Mouse (Mus musculus) midbrain, embryonic 16.5 days (tissue): ENCODE measurements at regions not wholly inside any gene's neighbourhood (a gene's known extent, or its start where the extent isn't known, plus 50 kb on each side); places are given as distances from the start of the nearest gene placed in this dataset.

Source experiments
- ATAC-seq: fragments of 200-750 bp; cut with Nextera tagmentation; 2 replicates; pipeline ENCODE4 v1.8.0; 2017; ENCODE audit warnings: moderate TSS enrichment
- H3K27ac ChIP-seq: fragments of 300-500 bp; sonication (generic); 2 replicates; pipeline ENCODE4 v1.5.1; 2014; ENCODE audit warnings: mild to moderate bottlenecking, low read length, mixed read lengths
- H3K27me3 ChIP-seq: fragments of 300-500 bp; sonication (generic); 2 replicates; pipeline ENCODE4 v1.6.1; 2014; ENCODE audit warnings: low read depth, low read length, mixed read lengths; ENCODE audit not compliant: control insufficient read depth, insufficient read depth
- H3K36me3 ChIP-seq: fragments of 300-500 bp; sonication (generic); 2 replicates; pipeline ENCODE4 v1.6.1; 2014; ENCODE audit warnings: mild to moderate bottlenecking, low read length, moderate library complexity, mixed read lengths; ENCODE audit not compliant: control insufficient read depth, insufficient read depth
- H3K4me1 ChIP-seq: fragments of 300-500 bp; sonication (generic); 2 replicates; pipeline ENCODE4 v1.6.1; 2014; ENCODE audit warnings: mild to moderate bottlenecking, low read length, mixed read lengths; ENCODE audit not compliant: control insufficient read depth, insufficient read depth
- H3K4me2 ChIP-seq: fragments of 300-500 bp; sonication (generic); 2 replicates; pipeline ENCODE4 v1.6.1; 2014; ENCODE audit warnings: mild to moderate bottlenecking, low read length, mixed read lengths
- H3K4me3 ChIP-seq: fragments of 300-500 bp; sonication (generic); 2 replicates; pipeline ENCODE4 v1.5.1; 2014; ENCODE audit warnings: low read depth, mild to moderate bottlenecking, low read length, moderate library complexity, mixed read lengths
- H3K9ac ChIP-seq: fragments of 300-500 bp; sonication (generic); 2 replicates; pipeline ENCODE4 v1.6.1; 2014; ENCODE audit warnings: low read depth, low read length, mixed read lengths
- H3K9me3 ChIP-seq: fragments of 300-500 bp; sonication (generic); replicated peaks from 2 replicates; pipeline ENCODE4 v1.6.1; 2014; ENCODE audit warnings: mild to moderate bottlenecking, low read length, mixed read lengths; ENCODE audit not compliant: control insufficient read depth, poor library complexity, severe bottlenecking
- WGBS: fragments of 180-500 bp; shearing (Covaris S2); extraction: QIAGEN DNeasy Blood & Tissue Kit; methylation state at CpG from one replicate; pipeline ENCODE4 v1.1.7; 2014; 5-methylcytosine and 5-hydroxymethylcytosine counted together

DNA sequence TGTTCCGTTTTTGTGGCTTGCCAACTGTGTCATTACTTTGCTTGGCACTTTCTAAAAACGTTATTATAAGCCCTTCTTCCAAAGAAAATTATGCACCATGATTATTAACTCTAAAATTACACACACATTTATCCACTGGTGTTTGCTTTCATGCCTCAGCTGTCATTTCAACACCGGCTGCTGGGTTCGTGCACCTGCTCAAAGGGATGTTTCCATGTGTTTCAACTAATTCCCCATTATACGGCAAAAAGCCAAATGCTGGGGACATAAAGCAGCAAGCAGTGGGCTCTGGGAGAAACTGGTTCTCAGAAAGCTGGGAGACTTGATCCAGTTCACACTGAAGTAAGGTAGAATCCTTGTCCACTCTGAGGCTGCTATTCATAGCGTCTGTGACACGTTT lies 479.0 kb downstream of the Cdh26 start:
- Histone ChIP-seq H3K36me3 (no peaks in the 10 kb centered on the region), H3K27me3 (no peaks in the 10 kb centered on the region), H3K4me3 (no peak overlapping the region), H3K27ac (no peak overlapping the region), H3K9me3 (no peaks in the 10 kb centered on the region), H3K4me1 (no peaks in the 10 kb centered on the region), H3K4me2 (no peak overlapping the region), H3K9ac (no peak overlapping the region)
- ATAC-seq = no peak
- WGBS = 70% methylated on average over 7 of the region's 7 CpGs

DNA sequence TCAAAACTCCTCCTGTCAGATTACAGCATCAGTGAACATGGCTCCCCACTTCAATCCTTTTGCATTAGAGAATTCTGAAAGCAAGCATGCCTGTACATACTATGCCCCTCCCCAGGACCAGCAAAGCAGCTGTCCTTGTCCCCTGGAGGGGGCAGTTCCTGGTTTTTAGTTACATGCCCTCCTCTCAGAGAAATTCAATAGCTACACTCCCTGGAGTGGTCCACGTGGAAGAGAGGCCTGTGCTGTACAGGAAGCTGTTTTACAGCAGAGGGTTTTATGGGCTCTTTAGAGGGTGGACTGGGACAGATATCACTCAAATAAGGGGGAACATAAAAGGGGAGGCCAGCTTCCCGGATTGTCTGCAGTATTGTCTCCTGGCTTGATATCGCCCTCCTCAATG lies 481.3 kb downstream of the Cdh26 start:
- Histone ChIP-seq H3K4me3 (no peak overlapping the region), H3K27me3 (no peaks in the 10 kb centered on the region), H3K9ac (no peak overlapping the region), H3K27ac (no peak overlapping the region), H3K36me3 (no peaks in the 10 kb centered on the region), H3K9me3 (no peaks in the 10 kb centered on the region), H3K4me1 (no peaks in the 10 kb centered on the region), H3K4me2 (no peak overlapping the region)
- no peak for ATAC-seq
- 75% methylated on average over 3 of the region's 3 CpGs for WGBS

DNA sequence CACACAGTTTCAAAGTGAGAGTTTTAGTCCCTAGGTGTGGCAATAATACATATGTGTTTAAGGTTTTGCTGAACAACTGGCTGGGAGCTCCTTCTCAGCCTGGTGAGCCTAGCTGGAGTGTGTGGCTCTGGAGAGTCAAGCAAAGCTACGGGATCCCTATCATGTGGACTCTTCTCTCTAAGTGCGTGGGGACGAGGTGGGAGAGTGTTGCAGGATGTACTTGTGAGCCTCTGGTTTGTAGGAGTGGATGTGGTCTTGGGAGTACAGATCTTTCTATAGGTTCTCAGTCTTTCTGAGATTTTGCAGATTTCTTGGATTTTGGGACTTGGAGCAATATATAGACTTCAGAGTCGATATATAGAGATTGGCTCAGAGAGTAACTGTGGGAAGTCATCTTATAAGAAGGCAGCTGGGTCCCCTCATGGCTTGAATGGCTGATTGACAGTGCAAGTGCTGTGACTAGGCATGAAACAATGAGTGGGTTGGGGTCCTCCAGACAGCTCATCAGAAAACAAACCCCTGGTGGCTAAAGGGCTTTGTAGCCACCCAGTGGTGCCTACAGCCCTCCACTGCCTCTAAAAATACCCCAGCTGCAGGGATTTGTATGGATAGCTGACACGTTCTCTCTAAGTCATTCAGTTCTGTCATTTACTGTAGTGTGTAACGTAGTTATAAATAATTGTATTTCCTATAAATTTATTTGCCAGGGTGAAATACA lies 486.1 kb downstream of the Cdh26 start:
- Histone ChIP-seq H3K9ac (no peak overlapping the region), H3K27me3 (no peaks in the 10 kb centered on the region), H3K9me3 (no peaks in the 10 kb centered on the region), H3K4me2 (no peak overlapping the region), H3K4me3 (no peak overlapping the region), H3K36me3 (no peaks in the 10 kb centered on the region), H3K27ac (no peak overlapping the region), H3K4me1 (no peaks in the 10 kb centered on the region)
- WGBS = 63% methylated on average over 6 of the region's 6 CpGs
- no peak for ATAC-seq

GRCm38 (mm10) chr2:178924456-178925115 lies 494.3 kb downstream of the Cdh26 start:
- WGBS = 73% methylated on average over 4 of the region's 4 CpGs
- H3K27me3 ChIP-seq = no peaks in the 10 kb centered on the region
- ATAC-seq = no peak
- H3K4me3 ChIP-seq = no peak overlapping the region
- no peak overlapping the region for H3K27ac ChIP-seq
- H3K4me2 ChIP-seq = no peak overlapping the region
- no peak overlapping the region for H3K9ac ChIP-seq
- no peaks in the 10 kb centered on the region for H3K9me3 ChIP-seq
- H3K4me1 ChIP-seq = peaks cover 4% of the 10 kb centered on the region
- no peaks in the 10 kb centered on the region for H3K36me3 ChIP-seq

- Histone ChIP-seq H3K27ac (no peak overlapping the region), H3K4me3 (no peak overlapping the region), H3K27me3 (no peaks in the 10 kb centered on the region), H3K9me3 (no peaks in the 10 kb centered on the region), H3K4me1 (peaks cover 4% of the 10 kb centered on the region), H3K9ac (no peak overlapping the region), H3K4me2 (no peak overlapping the region), H3K36me3 (no peaks in the 10 kb centered on the region)
- no peak for ATAC-seq
- 43% methylated on average over 13 of the region's 13 CpGs for WGBS
Measured at GRCm38 (mm10) chr2:178927038-178927660, 496.8 kb downstream of the Cdh26 start.

DNA sequence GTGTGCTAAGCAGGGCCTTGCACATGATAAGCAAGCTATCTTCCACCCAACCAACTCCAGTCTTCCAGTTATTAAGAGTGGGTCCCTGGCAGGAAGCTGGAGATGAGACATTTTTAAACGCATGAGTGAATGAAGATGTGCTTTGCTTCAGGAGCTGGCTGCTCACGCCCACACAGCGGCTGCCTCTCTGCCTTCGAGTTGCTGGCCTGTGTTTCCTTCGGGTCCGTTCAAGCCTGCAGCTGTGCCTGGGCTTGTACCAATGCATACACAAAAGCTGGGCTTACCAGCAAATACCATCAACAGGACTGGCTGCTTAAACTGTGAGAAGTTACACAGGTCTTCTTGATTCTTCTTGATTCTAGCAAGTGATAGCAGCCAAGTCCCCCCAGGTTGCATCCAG lies 498.7 kb downstream of the Cdh26 start:
- Histone ChIP-seq H3K27me3 (no peaks in the 10 kb centered on the region), H3K4me3 (no peak overlapping the region), H3K4me1 (peaks cover 4% of the 10 kb centered on the region), H3K4me2 (no peak overlapping the region), H3K27ac (no peak overlapping the region), H3K36me3 (no peaks in the 10 kb centered on the region), H3K9ac (no peak overlapping the region), H3K9me3 (no peaks in the 10 kb centered on the region)
- WGBS = 79% methylated on average over 6 of the region's 6 CpGs
- ATAC-seq = no peak

DNA sequence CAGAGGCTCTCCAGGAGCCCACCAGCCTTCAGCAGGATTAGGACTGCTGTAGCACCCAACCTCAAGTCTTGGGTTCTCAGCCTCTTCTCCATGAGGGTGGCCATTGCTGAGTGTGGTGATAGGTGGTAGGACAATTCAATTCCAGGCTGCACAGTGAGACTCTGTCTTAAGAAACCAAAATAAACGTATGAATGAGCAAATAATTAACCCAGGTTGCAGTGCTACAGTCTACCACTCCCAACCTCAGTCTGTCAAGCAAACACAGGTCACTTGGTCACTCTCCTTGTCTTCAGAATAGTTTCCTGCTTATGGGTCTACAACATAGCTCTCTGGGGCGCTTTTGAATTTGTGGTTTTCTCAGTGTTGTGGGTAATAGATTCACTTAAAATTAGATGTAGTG lies 499.8 kb downstream of the Cdh26 start:
- Histone ChIP-seq H3K4me2 (no peak overlapping the region), H3K27me3 (no peaks in the 10 kb centered on the region), H3K9me3 (no peaks in the 10 kb centered on the region), H3K36me3 (no peaks in the 10 kb centered on the region), H3K27ac (no peak overlapping the region), H3K4me3 (no peak overlapping the region), H3K9ac (no peak overlapping the region), H3K4me1 (peaks cover 4% of the 10 kb centered on the region)
- 79% methylated on average over 2 of the region's 2 CpGs for WGBS
- no peak for ATAC-seq

- H3K4me3 ChIP-seq = no peak overlapping the region
- no peak overlapping the region for H3K9ac ChIP-seq
- H3K9me3 ChIP-seq = no peaks in the 10 kb centered on the region
- H3K4me1 ChIP-seq = peaks cover 7% of the 10 kb centered on the region; the same call in 1 of the 2 replicates
- no peaks in the 10 kb centered on the region for H3K27me3 ChIP-seq
- H3K27ac ChIP-seq = no peak overlapping the region
- WGBS = 35% methylated on average over 6 of the region's 6 CpGs
- no peak for ATAC-seq
- H3K4me2 ChIP-seq = no peak overlapping the region
- H3K36me3 ChIP-seq = no peaks in the 10 kb centered on the region
Measured at GRCm38 (mm10) chr2:178948471-178948870, 493.8 kb upstream of the Cdh4 start.

- peaks cover 7% of the 10 kb centered on the region; the same call in 1 of the 2 replicates for H3K4me1 ChIP-seq
- ATAC-seq = no peak
- H3K27ac ChIP-seq = no peak overlapping the region
- no peak overlapping the region for H3K4me2 ChIP-seq
- no peak overlapping the region for H3K4me3 ChIP-seq
- H3K9me3 ChIP-seq = no peaks in the 10 kb centered on the region
- WGBS = 13% methylated on average over 4 of the region's 4 CpGs
- no peaks in the 10 kb centered on the region for H3K27me3 ChIP-seq
- H3K36me3 ChIP-seq = no peaks in the 10 kb centered on the region
- no peak overlapping the region for H3K9ac ChIP-seq
Measured at GRCm38 (mm10) chr2:178949103-178949502, 493.1 kb upstream of the Cdh4 start.
